Mouse (Mus musculus) activated CD4-positive, CD25-positive, alpha-beta regulatory T cell (primary cell): Measurements from ENCODE around the gene Bbs10. TPM values are rescaled to one million over a fixed set of nuclear protein-coding genes. Genes with fewer than 3 reads are reported as not detected.

Source experiments
- polyA plus RNA-seq, 2 experiments: library from polyadenylated mRNA; unstranded; fragments of 100-300 nt; shearing (Covaris generic); gene quantifications; one replicate each; pipeline ENCODE4 v1.2.1; 2017

The Bbs10 gene
- polyA plus RNA-seq, result 1 to 10 TPM; 1.1 to 1.4 TPM

DNA sequence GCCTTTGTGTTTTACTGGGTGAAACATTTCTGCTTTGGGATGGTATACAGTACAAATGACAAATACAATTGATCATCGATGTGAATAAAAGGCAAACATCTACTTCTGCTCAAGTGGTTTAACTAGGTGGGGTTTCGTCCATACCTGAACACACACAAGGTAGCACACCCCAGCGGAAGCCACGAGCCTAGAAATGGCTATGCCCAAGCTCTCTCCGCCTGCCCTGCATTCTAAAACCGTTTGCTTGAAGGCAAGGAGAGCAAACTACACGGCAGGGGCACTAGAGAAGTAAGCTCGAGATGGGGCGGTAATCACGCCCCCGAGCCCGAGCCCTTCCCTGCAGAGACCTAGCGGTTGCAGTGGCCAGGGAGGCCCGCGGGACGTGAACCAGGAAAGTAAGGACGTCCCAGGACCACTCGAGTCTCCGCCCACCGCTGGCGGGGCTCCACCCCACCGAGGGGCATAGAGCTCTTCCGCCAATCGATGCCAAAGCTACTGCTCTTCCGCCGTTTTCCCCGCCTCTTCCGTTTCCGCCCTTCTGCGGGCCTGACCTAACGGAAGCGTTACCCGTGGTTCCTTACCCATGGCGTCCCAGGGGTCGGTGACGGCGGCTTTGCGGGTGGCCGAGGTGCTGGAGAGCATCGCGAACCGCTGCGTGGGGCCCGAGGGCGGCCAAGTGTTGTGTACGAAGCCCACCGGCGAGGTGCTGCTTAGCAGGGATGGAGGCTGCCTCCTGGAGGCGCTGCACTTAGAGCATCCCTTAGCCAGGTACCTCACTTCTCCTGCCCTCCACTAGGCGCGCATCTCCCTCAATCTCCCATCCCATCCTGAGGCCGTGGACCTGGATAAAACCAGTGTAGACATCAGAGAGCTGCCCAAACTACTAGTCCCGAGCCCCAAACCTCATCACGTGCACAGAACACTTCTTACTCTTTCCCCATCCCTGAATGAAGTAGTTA lies at the start of gene Bbs10:
TSS of gene Bbs10 (plus strand) at position 540 of the 959 bp plus-strand sequence.

Other genes with a start within 250 kb of the Bbs10 start
- 10 to 100 TPM; 36.5 to 47.9 TPM for gene Osbpl8, start 133.9 kb upstream of the Bbs10 start, polyA plus RNA-seq
- gene Nap1l1, start 174.5 kb downstream of the Bbs10 start, polyA plus RNA-seq, result 10 to 100 TPM; 99.0 to 99.9 TPM
- gene Phlda1, start 207.6 kb downstream of the Bbs10 start, polyA plus RNA-seq, result 10 to 100 TPM; 12.3 to 24.6 TPM